Mouse (Mus musculus): Measurements from ENCODE around the gene Arvcf.

DNA sequence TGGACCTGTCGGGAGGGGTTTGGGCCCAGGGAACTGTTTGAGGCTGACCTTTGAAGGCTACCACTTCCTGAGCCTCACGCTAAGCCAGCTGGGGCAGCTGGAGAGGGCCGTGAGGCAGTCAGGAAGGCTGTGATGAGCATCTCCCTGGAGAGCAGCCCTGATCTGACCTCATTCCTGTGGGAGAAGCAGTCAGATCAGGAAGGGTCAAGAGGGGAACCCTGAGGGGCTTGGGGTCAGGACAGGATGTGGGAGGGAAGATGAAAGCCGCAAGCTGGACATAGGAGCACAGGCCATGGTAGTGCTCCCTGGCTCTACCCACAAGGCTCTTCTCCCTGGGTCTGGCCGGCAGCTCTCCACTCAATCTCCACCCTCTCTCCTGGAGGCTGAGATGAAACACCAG, 105.9 kb downstream of the Arvcf start:
- TF ChIP-seq CTCF (IDR thresholded peaks at IDR 0.05; ENCODE audit: low read depth) (no peak), EP300 (IDR thresholded peaks at IDR 0.05; ENCODE audit: low read depth) (no peak)

Measured in liver, postnatal 0 days (tissue).